Mouse (Mus musculus) liver, embryonic 14.5 days (tissue): ENCODE data around the gene Plin2.
"Not testable (repeated sequence)": the region's sequence is repeated elsewhere in the genome, so short reads cannot be mapped to it uniquely, and the experiment has no call there.

Experiments used
- CTCF ChIP-seq: IDR thresholded peaks from 2 replicates; pipeline ENCODE4 v1.5.1; 2016; ENCODE audit warnings: antibody characterized with exemption, low read depth, control low read depth
- EP300 ChIP-seq: IDR thresholded peaks from 2 replicates; pipeline ENCODE4 v1.6.1; 2016; ENCODE audit warnings: antibody characterized with exemption, low read depth

GRCm38 (mm10) chr4:86656410-86656809, 13.4 kb downstream of the Plin2 start:
- TF ChIP-seq EP300, CTCF: not testable (repeated sequence)
